Mouse (Mus musculus): ENCODE measurements around the gene Hoxd3. TPM values are rescaled to one million over a fixed set of nuclear protein-coding genes. Genes with fewer than 3 reads are reported as not detected.

Hoxd3 gene
- polyA plus RNA-seq, 1 experiment from 2014 or later: 15.8 TPM

DNA sequence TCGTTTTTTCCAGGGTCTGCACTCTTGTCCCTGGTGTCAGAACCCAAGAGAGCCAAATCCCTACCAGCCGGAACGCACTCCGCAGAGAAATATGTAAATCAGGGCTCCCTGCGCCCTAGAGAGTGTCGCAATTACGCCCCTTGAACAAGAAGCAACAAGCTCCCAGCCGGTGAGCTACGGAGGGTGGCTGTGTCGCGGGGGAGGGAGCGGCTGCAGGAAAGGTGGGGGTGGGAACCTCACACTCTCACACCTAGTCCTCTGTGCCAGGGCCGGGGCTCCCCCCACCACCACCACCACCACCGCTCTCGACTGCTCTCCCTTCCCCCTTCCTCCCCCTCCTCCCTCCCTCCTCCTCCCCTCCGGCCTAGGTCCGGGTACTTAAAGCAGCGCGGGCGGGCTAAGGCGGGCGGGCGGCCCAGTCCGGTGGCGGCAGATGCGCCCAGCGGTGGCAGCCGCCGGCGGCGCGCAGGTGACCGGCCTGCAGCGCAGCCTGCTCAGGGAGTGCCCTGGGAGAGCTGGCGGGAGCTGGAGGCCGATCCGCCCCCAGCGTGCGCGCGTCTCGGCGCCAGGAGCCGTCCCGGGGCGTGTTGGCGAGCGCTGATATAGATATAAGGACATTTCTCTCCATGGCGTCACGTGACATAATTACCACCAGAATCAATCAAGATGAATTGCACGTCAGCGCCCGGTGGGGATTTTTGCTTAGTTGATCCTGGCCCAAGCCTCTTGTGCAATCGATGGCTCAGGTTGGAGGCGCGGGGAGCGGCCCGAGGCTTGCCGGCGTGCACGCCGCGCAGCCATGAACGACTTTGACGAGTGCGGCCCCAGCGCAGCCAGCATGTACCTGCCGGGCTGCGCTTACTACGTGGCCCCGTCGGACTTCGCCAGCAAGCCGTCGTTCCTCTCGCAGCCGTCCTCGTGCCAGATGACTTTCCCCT, 29.9 kb upstream of the Hoxd3 start:
- no peak for ATAC-seq (ENCODE audit: insufficient read depth, low FRiP score, low read depth)
- under 1% methylated on average over 72 of the region's 78 CpGs for WGBS

DNA sequence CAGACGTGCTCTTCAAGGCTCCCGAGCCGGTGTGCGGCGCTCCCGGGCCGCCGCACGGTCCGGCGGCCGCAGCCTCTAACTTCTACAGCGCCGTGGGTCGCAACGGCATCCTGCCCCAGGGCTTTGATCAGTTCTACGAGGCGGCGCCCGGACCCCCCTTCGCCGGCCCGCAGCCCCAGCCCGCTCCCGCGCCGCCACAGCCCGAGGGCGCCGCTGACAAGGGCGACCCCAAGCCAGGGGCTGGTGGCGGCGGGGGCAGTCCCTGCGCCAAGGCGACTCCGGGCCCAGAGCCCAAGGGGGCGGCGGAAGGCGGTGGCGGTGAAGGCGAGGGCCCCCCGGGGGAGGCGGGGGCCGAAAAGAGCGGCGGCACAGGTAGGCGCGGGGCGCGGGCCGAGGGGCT, 28.9 kb upstream of the Hoxd3 start:
- Histone ChIP-seq H3K36me3 (no peaks in the 10 kb centered on the region), H3K9ac (no peak overlapping the region), H3K27me3 (replicated peaks) (peaks cover 94% of the 10 kb centered on the region), H3K4me3 (replicated peaks) (peak overlapping the region; percentile 24; the same call in 1 of the 2 replicates), H3K4me1 (peaks cover 17% of the 10 kb centered on the region), H3K27ac (no peak overlapping the region), H3K9me3 (no peaks in the 10 kb centered on the region), H3K4me2 (peak overlapping the region; percentile 46)
- WGBS: under 1% methylated on average over 44 of the region's 51 CpGs
- ATAC-seq (ENCODE audit: insufficient read depth, low FRiP score, low read depth): no peak

More for the DNA sequence above, 29.9 kb upstream of the Hoxd3 start:
- H3K9me3 ChIP-seq: no peaks in the 10 kb centered on the region
- peaks cover 17% of the 10 kb centered on the region for H3K4me1 ChIP-seq
- H3K27ac ChIP-seq: no peak overlapping the region
- no peaks in the 10 kb centered on the region for H3K36me3 ChIP-seq
- H3K4me2 ChIP-seq: peak overlapping the region; percentile 46
- H3K9ac ChIP-seq: no peak overlapping the region
- H3K4me3 ChIP-seq (replicated peaks): peak overlapping the region; percentile 24; the same call in 1 of the 2 replicates
- peaks cover 94% of the 10 kb centered on the region for H3K27me3 ChIP-seq (replicated peaks)

DNA sequence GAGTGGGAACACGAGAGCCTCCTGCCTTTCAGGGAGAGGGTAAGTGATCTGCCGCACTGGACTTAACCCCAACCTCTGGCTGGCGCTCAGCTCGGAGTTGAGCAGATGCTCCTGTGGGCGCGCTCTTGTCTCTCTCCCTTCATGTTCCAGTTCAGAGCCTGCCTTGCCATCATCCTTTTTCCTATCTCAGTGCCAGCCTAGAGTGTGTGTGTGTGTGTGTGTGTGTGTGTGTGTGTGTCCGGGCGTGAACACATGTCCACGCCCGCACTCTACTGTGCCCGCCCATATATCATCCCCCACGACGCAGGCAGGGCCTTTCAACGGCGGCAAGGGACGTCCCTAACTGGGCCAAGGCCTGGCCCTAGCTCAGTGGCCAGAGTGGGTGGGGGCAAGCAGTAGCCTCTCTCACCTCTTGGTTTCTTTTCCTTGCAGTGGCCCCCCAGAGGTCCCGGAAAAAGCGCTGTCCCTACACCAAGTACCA, 28.2 kb upstream of the Hoxd3 start:
- Histone ChIP-seq H3K4me2 (no peak overlapping the region), H3K9me3 (no peaks in the 10 kb centered on the region), H3K9ac (no peak overlapping the region), H3K4me3 (replicated peaks) (no peak overlapping the region), H3K36me3 (no peaks in the 10 kb centered on the region), H3K27ac (no peak overlapping the region), H3K27me3 (replicated peaks) (peaks cover 94% of the 10 kb centered on the region), H3K4me1 (peaks cover 17% of the 10 kb centered on the region)
- WGBS: 1% methylated on average over 18 of the region's 18 CpGs
- no peak for ATAC-seq (ENCODE audit: insufficient read depth, low FRiP score, low read depth)

DNA sequence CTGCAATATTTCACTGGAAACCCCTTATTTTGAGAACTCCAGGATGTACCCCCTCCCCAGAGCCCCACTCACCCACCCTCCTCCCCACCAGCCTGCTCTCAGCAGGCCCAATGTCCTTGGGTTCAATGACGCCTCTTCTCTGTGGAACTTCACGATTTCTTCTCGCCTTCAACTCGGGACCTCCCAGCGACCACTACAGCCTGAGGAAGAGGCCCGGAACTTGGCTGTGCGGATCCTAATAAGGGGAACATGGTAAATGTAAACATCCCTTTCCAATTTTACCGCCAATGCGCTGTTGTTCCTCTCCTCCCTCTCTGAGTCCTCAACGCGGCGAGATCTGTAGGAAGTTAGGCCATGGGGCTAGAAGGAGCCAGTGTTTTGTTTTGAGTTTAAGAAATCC, 27.6 kb upstream of the Hoxd3 start:
- H3K4me1 ChIP-seq: peaks cover 17% of the 10 kb centered on the region
- no peak overlapping the region for H3K4me3 ChIP-seq (replicated peaks)
- peaks cover 94% of the 10 kb centered on the region for H3K27me3 ChIP-seq (replicated peaks)
- H3K36me3 ChIP-seq: no peaks in the 10 kb centered on the region
- H3K27ac ChIP-seq: no peak overlapping the region
- WGBS: 2% methylated on average over 12 of the region's 12 CpGs
- no peak overlapping the region for H3K4me2 ChIP-seq
- no peak for ATAC-seq (ENCODE audit: insufficient read depth, low FRiP score, low read depth)
- no peak overlapping the region for H3K9ac ChIP-seq
- no peaks in the 10 kb centered on the region for H3K9me3 ChIP-seq

DNA sequence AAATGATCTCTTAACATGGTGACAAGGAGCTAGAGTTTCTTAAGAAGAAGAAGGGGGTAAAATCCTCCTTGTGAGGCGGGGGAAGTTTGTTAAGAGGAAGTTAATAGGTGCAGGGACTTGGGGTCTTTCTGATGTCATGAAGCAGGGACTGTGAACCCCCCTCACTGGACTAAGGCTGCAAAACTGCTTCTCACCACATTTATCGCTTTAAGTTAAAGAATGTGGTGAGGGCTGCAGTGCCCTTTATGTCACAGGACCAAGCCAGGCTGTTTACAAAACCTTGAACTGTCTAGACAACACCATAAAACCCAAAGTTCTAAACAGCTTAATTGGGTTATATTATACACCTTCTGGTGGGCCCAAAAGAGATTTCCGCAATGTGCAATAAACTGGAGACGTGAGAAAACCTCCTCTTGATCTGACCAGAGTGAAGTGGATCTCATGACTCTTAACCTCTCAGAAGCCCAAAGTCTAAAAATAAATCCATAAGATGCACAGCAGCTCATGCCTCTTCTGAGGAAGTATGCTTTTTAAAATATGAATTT, 26.6 kb upstream of the Hoxd3 start:
- Histone ChIP-seq H3K4me3 (replicated peaks) (no peak overlapping the region), H3K4me2 (no peak overlapping the region), H3K27ac (no peak overlapping the region), H3K36me3 (no peaks in the 10 kb centered on the region), H3K4me1 (peaks cover 17% of the 10 kb centered on the region), H3K9me3 (no peaks in the 10 kb centered on the region), H3K27me3 (replicated peaks) (peaks cover 94% of the 10 kb centered on the region), H3K9ac (no peak overlapping the region)
- 9% methylated on average over 4 of the region's 4 CpGs for WGBS
- no peak for ATAC-seq (ENCODE audit: insufficient read depth, low FRiP score, low read depth)

DNA sequence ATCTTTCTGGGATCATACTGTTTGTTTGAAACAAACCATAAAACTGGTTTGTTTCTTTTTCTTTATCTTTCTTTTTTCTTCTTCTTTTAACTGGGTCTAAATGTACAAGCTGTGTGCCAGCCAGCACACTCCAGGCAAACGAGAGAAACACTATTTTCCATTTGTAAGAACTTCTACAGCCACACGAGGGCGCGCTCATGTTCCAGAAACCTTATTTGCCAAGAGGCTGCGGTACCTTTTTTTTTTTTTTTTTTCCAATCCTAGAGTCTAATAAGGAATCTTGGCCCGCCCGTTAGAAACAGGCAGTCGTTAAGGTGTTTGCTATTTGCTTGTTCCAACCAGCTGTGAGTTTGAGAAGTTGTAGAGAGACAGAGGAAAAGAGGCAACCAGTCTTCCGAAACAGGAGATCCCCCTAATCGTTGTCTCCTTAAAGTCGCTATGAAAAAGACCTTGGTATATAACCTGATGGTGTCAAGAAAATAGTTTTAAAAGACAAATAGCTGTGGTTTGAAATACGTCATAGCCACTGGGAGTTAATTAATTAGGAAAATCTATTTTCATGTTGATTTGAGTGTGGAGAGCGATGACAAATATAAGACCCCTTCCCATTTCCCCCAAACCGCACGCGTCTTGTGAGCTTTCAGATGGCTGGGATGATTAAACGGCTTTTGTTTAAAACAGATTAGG, 25.3 kb upstream of the Hoxd3 start:
- Histone ChIP-seq H3K4me2 (no peak overlapping the region), H3K4me3 (replicated peaks) (no peak overlapping the region)

DNA sequence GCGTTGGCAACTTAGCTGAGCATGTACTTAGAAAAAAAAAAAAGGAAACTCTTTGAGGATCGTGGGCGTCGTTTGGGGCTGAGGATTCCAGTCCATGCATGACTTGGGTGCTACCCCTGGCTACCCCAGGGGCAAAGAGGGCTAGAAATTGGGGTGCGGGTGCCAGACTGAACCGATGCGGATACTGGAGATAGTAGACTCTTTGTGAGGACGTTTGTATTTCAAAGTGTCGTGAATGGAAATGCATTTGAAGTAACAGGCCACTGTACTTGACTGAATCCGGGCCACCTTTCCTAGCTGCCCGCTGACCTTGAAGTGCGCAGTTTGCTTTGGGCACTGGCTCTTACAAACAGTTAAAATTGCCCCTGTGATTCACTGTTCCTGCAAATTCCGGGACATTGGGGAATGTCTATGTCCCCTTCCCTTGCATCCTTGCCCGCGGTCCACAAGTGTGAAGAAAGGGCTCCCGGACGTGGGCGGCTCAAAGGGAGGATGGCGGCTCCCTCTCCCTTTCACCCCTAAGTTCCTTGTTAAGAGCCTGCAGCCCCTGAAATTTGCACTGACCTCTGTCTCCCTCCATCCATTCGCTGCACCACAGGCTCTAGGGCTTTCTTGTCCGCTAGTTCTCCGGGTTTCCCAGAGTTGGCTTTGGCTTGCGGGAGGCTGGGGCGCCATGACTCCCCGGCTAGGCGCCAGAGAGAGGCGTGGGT, 24.6 kb upstream of the Hoxd3 start:
- H3K27me3 ChIP-seq (replicated peaks): peaks cover 90% of the 10 kb centered on the region
- ATAC-seq (ENCODE audit: insufficient read depth, low FRiP score, low read depth): no peak
- no peaks in the 10 kb centered on the region for H3K9me3 ChIP-seq
- no peak overlapping the region for H3K4me2 ChIP-seq
- peaks cover 13% of the 10 kb centered on the region for H3K4me1 ChIP-seq
- H3K4me3 ChIP-seq (replicated peaks): no peak overlapping the region
- no peaks in the 10 kb centered on the region for H3K36me3 ChIP-seq
- H3K27ac ChIP-seq: no peak overlapping the region
- WGBS: 2% methylated on average over 27 of the region's 27 CpGs
- no peak overlapping the region for H3K9ac ChIP-seq

More for the DNA sequence above, 25.3 kb upstream of the Hoxd3 start:
- H3K9me3 ChIP-seq: no peaks in the 10 kb centered on the region
- WGBS: 6% methylated on average over 17 of the region's 17 CpGs
- H3K9ac ChIP-seq: no peak overlapping the region
- H3K4me1 ChIP-seq: peaks cover 19% of the 10 kb centered on the region
- H3K36me3 ChIP-seq: no peaks in the 10 kb centered on the region
- peaks cover 90% of the 10 kb centered on the region for H3K27me3 ChIP-seq (replicated peaks)
- H3K27ac ChIP-seq: no peak overlapping the region
- ATAC-seq (ENCODE audit: insufficient read depth, low FRiP score, low read depth): no peak

DNA sequence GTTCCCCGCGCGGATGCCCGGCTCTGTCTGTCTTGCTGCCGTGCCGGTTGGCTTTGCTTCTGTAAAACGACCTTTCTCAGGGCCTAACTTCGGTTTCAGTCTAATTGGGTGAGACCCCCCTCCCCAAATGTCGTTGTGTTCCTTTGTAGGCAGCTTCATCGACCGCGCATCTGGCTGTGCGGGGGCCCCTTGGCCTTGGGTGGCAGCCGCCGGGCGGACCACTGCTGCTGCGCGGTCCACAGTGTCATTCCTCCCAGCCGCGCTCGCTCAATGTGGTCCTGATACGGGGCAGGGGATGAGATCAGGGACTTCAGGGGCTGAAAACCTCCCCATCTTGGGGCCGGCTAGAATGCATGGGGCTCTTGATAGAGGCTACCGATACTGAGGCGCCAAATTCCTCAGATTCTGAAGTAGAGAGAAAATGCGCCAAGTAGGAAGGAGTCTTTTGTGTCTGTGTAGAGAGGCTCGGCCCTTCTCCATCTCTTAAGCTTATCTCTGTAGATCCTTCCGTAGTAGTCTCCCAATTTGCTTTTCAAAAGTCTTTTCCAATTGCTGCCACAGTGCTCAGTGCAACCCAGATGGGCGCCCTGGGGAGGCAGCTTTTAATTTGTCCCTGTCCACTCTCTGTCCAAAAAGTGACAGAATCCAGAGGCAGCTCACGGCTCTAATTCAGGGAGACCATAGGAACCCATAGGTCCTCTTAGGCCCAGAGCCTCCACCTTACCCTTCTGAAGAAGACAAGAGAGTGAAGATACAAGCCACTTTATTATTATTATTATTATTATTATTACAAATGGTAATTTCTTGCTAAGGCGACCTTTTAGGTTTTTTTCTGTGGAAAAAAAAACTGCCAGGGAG, 23.8 kb upstream of the Hoxd3 start:
- Histone ChIP-seq H3K4me2 (no peak overlapping the region), H3K27me3 (replicated peaks) (peaks cover 90% of the 10 kb centered on the region)
- ATAC-seq (ENCODE audit: insufficient read depth, low FRiP score, low read depth): no peak

DNA sequence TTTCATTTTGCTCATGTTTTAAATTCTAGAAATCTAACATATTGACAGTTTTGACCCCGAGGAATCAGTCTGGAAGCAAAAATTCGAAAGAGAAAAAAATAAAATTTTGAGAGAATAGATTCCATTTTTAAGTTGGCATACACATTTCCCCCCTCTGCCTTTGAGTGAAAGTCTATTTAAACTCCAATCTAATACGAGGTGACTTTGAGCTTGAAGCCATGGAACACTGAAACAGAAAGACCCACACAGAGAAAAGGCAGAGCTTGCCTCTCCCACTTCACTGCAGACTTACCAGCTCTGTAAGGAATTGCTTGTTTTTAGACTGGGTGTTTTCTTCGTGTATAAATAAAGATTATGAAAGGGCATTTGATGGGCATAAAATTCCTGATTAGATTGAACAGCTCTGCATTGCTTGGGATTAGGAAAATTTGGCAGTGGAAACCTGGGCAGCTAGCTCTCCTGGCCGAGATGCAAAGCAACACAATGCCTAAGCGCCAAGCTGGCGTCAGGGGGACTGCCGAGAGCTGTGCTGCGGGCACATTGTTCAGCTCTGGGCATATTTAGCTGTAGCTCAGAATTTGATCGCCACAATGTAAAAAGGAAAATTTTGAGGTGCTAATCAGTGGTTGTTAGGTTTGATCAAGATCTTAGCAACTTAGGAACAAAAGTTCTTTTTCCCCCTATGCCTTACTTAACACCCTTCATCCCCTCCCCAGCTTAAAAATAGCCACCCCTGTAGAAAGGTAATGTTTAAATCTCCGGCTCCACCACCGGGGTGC, 22.7 kb upstream of the Hoxd3 start:
- peaks cover 90% of the 10 kb centered on the region for H3K27me3 ChIP-seq (replicated peaks)
- H3K36me3 ChIP-seq: no peaks in the 10 kb centered on the region
- ATAC-seq (ENCODE audit: insufficient read depth, low FRiP score, low read depth): no peak
- H3K9ac ChIP-seq: no peak overlapping the region
- H3K9me3 ChIP-seq: no peaks in the 10 kb centered on the region
- WGBS: 4% methylated on average over 12 of the region's 12 CpGs
- H3K27ac ChIP-seq: no peak overlapping the region
- H3K4me2 ChIP-seq: no peak overlapping the region
- H3K4me3 ChIP-seq (replicated peaks): no peak overlapping the region
- 0 out of 2 replicates have a peak, but pooled peaks cover 4% of the 10 kb centered on the region for H3K4me1 ChIP-seq

More for the DNA sequence above, 23.8 kb upstream of the Hoxd3 start:
- Histone ChIP-seq H3K9ac (no peak overlapping the region), H3K36me3 (no peaks in the 10 kb centered on the region), H3K9me3 (no peaks in the 10 kb centered on the region), H3K27ac (no peak overlapping the region), H3K4me1 (peaks cover 5% of the 10 kb centered on the region; the same call in 1 of the 2 replicates), H3K4me3 (replicated peaks) (no peak overlapping the region)
- 1% methylated on average over 31 of the region's 31 CpGs for WGBS

DNA sequence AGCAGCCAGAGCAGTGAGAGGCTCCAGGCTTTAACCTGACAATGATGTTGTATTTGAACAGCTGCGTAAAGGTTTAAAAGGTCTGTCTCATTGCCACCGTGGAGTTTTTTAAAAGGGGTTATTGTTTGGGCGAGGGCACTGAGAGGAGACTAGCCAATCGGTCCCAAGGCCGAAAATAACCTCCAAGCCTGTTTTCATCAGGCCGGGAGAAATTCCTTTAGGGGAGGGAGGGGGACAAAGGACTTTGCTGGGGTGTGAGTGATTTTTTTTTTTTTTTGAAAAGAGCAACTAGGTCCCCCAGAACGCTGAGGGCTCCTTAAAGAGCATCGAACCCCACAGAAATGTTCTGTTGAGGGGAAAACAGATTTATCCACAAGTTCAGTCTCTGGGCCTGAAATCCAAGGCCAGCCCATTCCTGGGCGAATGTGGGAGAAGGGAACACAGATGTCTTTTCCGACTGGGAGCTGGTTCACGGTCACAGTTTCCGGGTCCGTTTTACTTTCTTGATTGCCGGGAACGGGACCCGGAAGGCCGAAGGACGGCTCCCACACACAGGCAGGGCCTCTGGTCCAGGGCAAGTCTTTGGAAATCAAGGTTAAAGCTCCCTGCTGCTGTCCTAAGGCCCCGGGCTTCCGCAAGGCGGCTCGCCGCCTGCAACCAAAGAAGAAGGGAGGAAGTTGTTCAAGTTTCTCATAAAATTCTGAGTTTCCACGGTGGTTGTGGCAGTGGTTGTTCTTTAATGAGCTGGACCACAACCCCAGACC, 22.0 kb upstream of the Hoxd3 start:
- ATAC-seq (ENCODE audit: insufficient read depth, low FRiP score, low read depth): no peak
- Histone ChIP-seq H3K36me3 (no peaks in the 10 kb centered on the region), H3K9me3 (no peaks in the 10 kb centered on the region), H3K27ac (no peak overlapping the region), H3K4me1 (0 out of 2 replicates have a peak, but pooled peaks cover 4% of the 10 kb centered on the region), H3K27me3 (replicated peaks) (peaks cover 90% of the 10 kb centered on the region), H3K9ac (no peak overlapping the region), H3K4me3 (replicated peaks) (no peak overlapping the region), H3K4me2 (no peak overlapping the region)
- WGBS: 2% methylated on average over 24 of the region's 24 CpGs

Measured in stomach, embryonic 15.5 days (tissue).